Mouse (Mus musculus) forebrain, embryonic 15.5 days (tissue): Measurements from ENCODE around the gene Gpr165. TPM values are rescaled to one million over a fixed set of nuclear protein-coding genes. Genes with fewer than 3 reads are reported as not detected.
A peak's percentile ranks its signal among the peaks of the same experiment; 100 is the strongest.

Experiments
- ATAC-seq: fragments of 200-750 bp; cut with Nextera tagmentation; replicated peaks from 2 replicates; pipeline ENCODE4 v1.8.0; 2017; ENCODE audit warnings: mild to moderate bottlenecking, moderate TSS enrichment, moderate library complexity
- H3K27ac ChIP-seq: fragments of 300-500 bp; sonication (generic); replicated peaks from 2 replicates; pipeline ENCODE4 v1.5.1; 2015; ENCODE audit warnings: mild to moderate bottlenecking, inconsistent platforms
- H3K27me3 ChIP-seq: fragments of 300-500 bp; sonication (generic); 2 replicates; pipeline ENCODE4 v1.6.1; 2015; ENCODE audit warnings: inconsistent platforms
- H3K36me3 ChIP-seq: fragments of 300-500 bp; sonication (generic); 2 replicates; pipeline ENCODE4 v1.6.1; 2015; ENCODE audit warnings: mild to moderate bottlenecking, inconsistent platforms
- H3K4me1 ChIP-seq: fragments of 300-500 bp; sonication (generic); 2 replicates; pipeline ENCODE4 v1.6.1; 2015; ENCODE audit warnings: inconsistent platforms
- H3K4me2 ChIP-seq: fragments of 300-500 bp; sonication (generic); replicated peaks from 2 replicates; pipeline ENCODE4 v1.6.1; 2015; ENCODE audit warnings: mild to moderate bottlenecking, inconsistent platforms
- H3K4me3 ChIP-seq: fragments of 300-500 bp; sonication (generic); 2 replicates; pipeline ENCODE4 v1.5.1; 2015; ENCODE audit warnings: mild to moderate bottlenecking, inconsistent platforms
- H3K9ac ChIP-seq: fragments of 300-500 bp; sonication (generic); replicated peaks from 2 replicates; pipeline ENCODE4 v1.6.1; 2015; ENCODE audit warnings: mild to moderate bottlenecking, inconsistent platforms
- H3K9me3 ChIP-seq: fragments of 300-500 bp; sonication (generic); 2 replicates; pipeline ENCODE4 v1.6.1; 2016; ENCODE audit warnings: inconsistent platforms
- WGBS: fragments of 180-500 bp; shearing (Covaris S2); methylation state at CpG from one replicate; pipeline ENCODE4 v1.1.7; 2015; ENCODE audit warnings: mixed read lengths; 5-methylcytosine and 5-hydroxymethylcytosine counted together
- polyA plus RNA-seq: library from polyadenylated mRNA; unstranded; fragments of >200 nt; fragmentation: Nextera tagmentation; extraction: Ambion mirVana; gene quantifications from 2 replicates; pipeline ENCODE4 v1.2.1, GENCODE M21; 2015

Gpr165 gene
- 4.4 and 4.5 TPM in 2 replicates for polyA plus RNA-seq

GRCm38 (mm10) chrX:96712907-96713774 lies at the start of gene Gpr165:
Gene Gpr165, plus strand, starts transcription at chrX:96713441.
- WGBS = 19% methylated on average over 16 of the region's 16 CpGs
- Histone ChIP-seq H3K36me3 (no peaks in the 10 kb centered on the region), H3K4me2 (peak within 1 kb of the TSS; percentile 52), H3K9me3 (no peaks in the 10 kb centered on the region), H3K27ac (0 out of 2 replicates have a peak within 1 kb of the TSS, but pooled peaks have one; percentile 19), H3K4me3 (peak within 1 kb of the TSS; percentile 45), H3K4me1 (no peaks in the 10 kb centered on the region), H3K27me3 (no peaks in the 10 kb centered on the region), H3K9ac (peak within 1 kb of the TSS; percentile 45)
- peak; percentile 99 for ATAC-seq

GRCm38 (mm10) chrX:96674871-96675270 lies 38.4 kb upstream of the Gpr165 start:
- H3K27ac ChIP-seq = no peak overlapping the region
- H3K36me3 ChIP-seq = no peaks in the 10 kb centered on the region
- no peak overlapping the region for H3K4me3 ChIP-seq
- no peak overlapping the region for H3K9ac ChIP-seq
- WGBS = 47% methylated on average over 1 of the region's 1 CpGs
- H3K4me1 ChIP-seq = no peaks in the 10 kb centered on the region
- no peak for ATAC-seq
- H3K4me2 ChIP-seq = no peak overlapping the region
- H3K27me3 ChIP-seq = no peaks in the 10 kb centered on the region
- H3K9me3 ChIP-seq = no peaks in the 10 kb centered on the region
